Mouse (Mus musculus): ENCODE data around the gene Epb41l1.

DNA sequence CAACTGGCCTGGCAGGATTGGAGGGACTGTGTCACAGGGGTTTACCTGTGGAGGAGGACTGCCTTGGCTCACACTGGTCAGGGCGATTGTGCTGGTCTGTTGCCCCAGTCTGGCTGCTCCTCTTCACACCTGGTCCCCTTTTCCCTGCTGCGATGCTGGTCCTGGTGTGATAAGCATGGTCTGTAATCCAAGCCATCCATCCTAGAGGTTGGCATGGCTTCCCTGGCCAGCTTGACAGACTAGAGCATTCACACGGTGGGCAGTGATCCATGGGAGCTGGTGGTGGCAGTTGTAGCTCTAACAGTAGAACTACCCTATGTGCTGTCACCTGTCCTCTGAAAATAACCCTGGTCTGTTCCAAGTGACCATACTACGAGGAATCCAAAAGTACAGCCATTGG lies 43.7 kb downstream of the Epb41l1 start:
- TF ChIP-seq CTCF (IDR thresholded peaks at IDR 0.05; ENCODE audit: low read depth, low read length) (no peak), GATA1 (IDR thresholded peaks at IDR 0.05; ENCODE audit: borderline replicate concordance, low read length) (no peak), POLR2AphosphoS5 (IDR thresholded peaks at IDR 0.05; ENCODE audit: insufficient replicate concordance, low read depth, low read length) (no peak)
